Mouse (Mus musculus): ENCODE data around the gene Lamb3. TPM values are rescaled to one million over a fixed set of nuclear protein-coding genes. Genes with fewer than 3 reads are reported as not detected.

Gene Lamb3
- total RNA-seq, 2 experiments from 2014 or later = 2.2 to 2.5 TPM

- ATAC-seq (ENCODE audit: poor library complexity, severe bottlenecking) = peak; percentile 86
Measured at GRCm38 (mm10) chr1:193376478-193377134, 169.1 kb downstream of the Lamb3 start.

DNA sequence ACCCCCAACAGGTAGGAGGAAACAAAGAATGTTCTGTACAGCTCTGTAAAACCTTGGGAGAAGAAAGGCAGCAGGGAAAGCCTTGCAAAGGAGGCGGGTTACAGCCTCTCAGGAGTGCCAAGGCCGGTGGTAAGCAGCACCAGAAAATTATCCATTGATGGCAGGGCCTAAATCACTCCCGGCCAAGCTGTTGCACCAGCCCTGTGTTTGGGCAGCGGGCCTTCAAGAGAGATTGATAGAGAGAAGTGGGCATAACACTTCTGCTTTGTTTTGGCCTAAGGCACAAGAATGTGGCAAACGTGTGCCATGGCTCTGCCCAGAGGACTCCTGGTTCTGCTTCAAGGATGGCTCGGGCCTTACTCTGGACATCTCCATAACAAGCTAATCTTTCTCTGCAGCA lies 172.1 kb downstream of the Lamb3 start:
- ATAC-seq (ENCODE audit: poor library complexity, severe bottlenecking) = no peak

GRCm38 (mm10) chr1:193380877-193381276 lies 173.4 kb downstream of the Lamb3 start:
- no peak for ATAC-seq (ENCODE audit: poor library complexity, severe bottlenecking)

DNA sequence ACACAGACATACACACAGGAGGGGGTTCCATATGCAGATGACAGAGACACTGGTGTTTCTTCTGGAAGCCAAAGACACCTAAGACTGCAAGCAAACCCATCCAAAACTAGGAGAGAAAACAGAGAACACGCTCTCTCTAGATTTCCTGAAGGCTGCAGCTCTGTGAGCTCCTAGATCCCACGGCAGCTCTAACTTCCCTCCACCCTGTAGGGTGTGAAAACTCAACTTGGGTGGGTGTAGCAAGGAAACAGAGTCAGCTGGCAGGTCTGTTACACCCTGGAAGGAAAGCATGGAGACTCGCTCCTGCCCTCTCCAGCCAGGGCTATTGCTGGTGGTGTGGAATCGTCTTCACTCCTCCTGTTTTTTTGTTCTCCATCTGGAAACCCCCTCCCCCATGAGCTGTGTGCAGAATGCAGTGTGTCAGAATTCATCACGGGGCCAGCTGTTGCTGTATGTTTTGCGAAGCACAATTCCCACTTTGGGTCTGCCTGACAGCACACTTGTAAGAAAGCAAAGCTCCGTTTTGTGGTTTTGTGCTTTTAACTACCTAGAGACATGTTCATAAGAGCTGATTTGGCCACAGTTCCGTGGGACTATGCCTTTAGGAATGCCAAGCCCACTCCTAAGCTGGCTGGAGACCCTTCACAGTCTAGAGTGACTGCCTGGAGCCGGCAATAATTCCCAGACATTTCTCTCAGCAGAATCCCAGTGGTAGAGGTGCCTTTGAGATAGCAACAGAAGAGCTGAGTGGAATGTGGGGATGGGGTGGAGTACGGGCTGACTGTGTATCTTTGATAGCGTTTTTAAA lies 174.3 kb downstream of the Lamb3 start:
- no peak for ATAC-seq (ENCODE audit: poor library complexity, severe bottlenecking)

- ATAC-seq (ENCODE audit: poor library complexity, severe bottlenecking) = no peak
Measured at GRCm38 (mm10) chr1:193382435-193382834, 174.9 kb downstream of the Lamb3 start.

DNA sequence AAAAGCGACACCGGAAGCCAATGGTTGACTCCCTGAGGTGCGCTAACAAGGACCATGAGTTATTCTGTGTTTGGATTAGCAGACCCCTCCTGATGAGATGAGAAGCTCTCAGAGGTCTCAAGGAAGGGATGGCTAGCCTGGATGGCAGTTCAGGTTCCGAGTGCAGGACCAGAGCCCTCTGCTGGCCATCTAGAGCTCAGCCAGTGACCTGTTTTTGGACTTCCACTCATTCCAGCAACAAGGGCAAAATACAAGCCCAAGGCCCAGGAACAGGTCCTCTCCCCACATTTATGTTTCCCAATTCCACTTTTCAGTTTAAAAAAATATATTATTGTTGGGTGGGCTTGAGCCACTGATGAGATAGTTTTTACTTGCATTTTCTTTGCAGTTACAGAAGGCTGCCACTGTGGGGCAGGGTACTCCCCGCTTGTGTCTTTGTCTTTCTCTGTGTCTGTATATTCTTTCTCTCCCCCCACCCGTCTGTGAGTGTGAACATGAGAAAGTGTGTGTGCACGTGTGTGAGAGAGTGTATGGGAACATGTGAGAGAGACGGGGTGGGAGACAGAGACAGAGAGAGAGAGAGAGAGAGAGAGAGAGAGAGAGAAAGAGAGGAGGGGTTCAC lies 175.5 kb downstream of the Lamb3 start:
- peak; percentile 87 for ATAC-seq (ENCODE audit: poor library complexity, severe bottlenecking)

- peak; percentile 62 for ATAC-seq (ENCODE audit: poor library complexity, severe bottlenecking)
Measured at GRCm38 (mm10) chr1:193386136-193386535, 178.6 kb downstream of the Lamb3 start.

DNA sequence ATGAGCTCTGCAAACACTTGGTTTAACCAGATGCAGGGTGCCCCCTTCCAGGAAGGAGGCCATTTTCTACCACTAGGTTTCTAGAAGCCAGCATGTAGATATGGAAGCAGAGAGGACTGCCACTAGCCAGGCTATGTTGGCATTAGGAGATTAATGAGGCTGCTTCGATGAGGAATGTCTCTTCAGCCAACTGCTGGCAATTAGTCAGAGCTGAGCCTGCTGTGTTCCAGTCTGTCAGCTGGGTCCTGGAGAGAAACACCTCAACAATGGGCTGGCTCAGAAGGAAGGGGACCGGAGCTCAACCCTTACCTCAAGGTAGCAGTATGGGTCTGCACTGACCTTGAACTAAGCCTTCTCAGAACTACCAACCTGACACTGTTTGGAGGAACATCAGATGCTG lies 179.7 kb downstream of the Lamb3 start:
- ATAC-seq (ENCODE audit: poor library complexity, severe bottlenecking) = no peak

GRCm38 (mm10) chr1:193389505-193389904 lies 182.0 kb downstream of the Lamb3 start:
- no peak for ATAC-seq (ENCODE audit: poor library complexity, severe bottlenecking)

DNA sequence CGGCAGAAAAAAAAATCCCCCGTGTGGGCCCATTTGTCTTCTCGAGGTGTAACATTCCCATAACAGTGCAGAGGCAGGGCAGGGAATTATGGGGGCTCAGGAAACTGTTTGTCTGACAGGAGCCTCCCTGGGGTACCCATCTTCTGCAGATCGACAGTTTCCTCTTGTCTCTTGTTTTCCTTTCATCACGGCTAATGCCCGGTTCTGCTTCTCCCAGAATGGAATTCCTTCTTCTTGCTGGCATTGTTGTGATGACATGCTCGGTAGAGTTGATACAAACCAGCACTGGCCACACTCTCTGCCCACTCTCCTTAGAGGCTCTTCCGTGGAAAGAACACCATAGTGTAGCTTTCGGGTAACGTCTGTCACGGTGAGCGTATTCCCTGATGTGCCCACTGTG lies 182.5 kb downstream of the Lamb3 start:
- ATAC-seq (ENCODE audit: poor library complexity, severe bottlenecking) = no peak

DNA sequence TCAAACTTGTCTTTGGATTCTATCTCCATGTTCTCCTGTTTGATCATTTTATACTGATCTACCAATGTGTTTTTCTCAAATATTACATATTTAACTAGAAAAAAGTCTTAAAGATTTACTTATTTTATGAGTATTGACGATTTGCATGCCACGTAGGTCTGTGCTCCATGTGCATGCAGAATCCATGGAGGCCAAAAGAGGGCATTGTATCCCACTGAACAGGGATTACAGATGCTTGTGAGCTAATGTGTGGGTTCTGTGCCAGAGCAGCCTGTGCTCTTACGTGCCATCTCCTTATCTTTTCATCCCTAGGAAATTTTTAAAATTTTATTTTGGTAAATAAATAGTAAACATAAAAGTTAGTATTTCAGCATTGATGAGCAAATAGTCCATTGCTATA lies 184.8 kb downstream of the Lamb3 start:
- ATAC-seq (ENCODE audit: poor library complexity, severe bottlenecking) = no peak

Other genes starting within 250 kb of the Lamb3 start
- not detected in 2 replicates for gene Syt14, start 171.9 kb upstream of the Lamb3 start, total RNA-seq (2015)
- gene Syt14, start 171.9 kb upstream of the Lamb3 start, total RNA-seq (2017) = not detected in 2 replicates
- 4.4 and 5.8 TPM in 2 replicates for gene Diexf, start 77.4 kb upstream of the Lamb3 start, total RNA-seq (2015)
- gene Diexf, start 77.4 kb upstream of the Lamb3 start, total RNA-seq (2017) = 8.4 and 10.4 TPM in 2 replicates
- 0.21 TPM in 1 of 2 replicates, not detected in the other for gene Irf6, start 54.6 kb upstream of the Lamb3 start, total RNA-seq (2015)
- gene Irf6, start 54.6 kb upstream of the Lamb3 start, total RNA-seq (2017) = 0.24 and 0.26 TPM in 2 replicates
- 4.4 and 4.6 TPM in 2 replicates for gene A130010J15Rik, start 39.7 kb upstream of the Lamb3 start, total RNA-seq (2015)
- gene A130010J15Rik, start 39.7 kb upstream of the Lamb3 start, total RNA-seq (2017) = 4.6 and 5.2 TPM in 2 replicates
- gene Traf3ip3, start 6.0 kb upstream of the Lamb3 start, total RNA-seq (2015) = 86.6 and 94.4 TPM in 2 replicates
- gene Traf3ip3, start 6.0 kb upstream of the Lamb3 start, total RNA-seq (2017) = 141 and 142 TPM in 2 replicates
- 77.6 and 78.5 TPM in 2 replicates for gene Hsd11b1, start 56.4 kb downstream of the Lamb3 start, total RNA-seq (2015)
- gene Hsd11b1, start 56.4 kb downstream of the Lamb3 start, total RNA-seq (2017) = 36.9 and 44.9 TPM in 2 replicates
- 31.0 and 35.4 TPM in 2 replicates for gene G0s2, start 65.5 kb downstream of the Lamb3 start, total RNA-seq (2015)
- gene G0s2, start 65.5 kb downstream of the Lamb3 start, total RNA-seq (2017) = 40.3 and 46.3 TPM in 2 replicates
- gene Camk1g, start 162.6 kb downstream of the Lamb3 start, total RNA-seq (2015) = not detected in 2 replicates
- not detected in 2 replicates for gene Camk1g, start 162.6 kb downstream of the Lamb3 start, total RNA-seq (2017)